Mouse (Mus musculus): ENCODE measurements around the gene Apom. TPM values are rescaled to one million over a fixed set of nuclear protein-coding genes. Genes with fewer than 3 reads are reported as not detected.

Apom gene
- total RNA-seq (2022): under 1 TPM in 1 of 4 experiments, not detected in 3; 0.26 TPM

DNA sequence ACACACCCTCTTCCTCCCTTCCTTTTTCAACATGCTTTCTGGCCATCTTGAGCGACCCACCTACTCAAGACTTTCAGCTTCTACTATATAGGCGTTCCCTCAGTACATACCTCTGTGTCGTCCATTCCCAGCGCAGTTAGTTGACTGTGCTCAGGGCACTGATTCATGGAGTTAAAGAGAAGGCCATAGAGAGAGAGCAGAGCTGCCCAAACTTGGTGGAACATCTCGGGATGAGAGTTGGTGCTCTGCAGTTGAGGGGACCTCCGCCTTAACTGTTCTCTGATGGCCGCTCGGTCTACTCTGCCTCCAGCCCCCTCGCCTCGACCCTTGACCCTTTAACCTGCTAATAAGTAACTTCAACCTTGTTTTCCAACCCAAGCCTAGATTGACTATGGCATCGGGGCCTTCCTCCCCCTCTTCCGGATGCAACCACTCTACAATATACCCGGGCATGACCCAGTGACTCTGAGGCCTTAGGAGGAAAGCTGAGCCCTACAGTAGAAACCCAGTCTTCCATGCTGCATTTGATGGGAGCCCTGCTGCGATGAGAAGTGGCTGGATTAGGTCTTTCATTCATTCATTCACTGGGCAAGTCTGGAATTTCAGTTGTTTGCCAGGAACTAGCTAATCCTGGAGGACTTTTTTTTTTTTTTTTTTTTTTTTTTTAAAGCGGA, at the start of gene Apom:
TSS of gene Apom (minus strand) at position 551 of the 674 bp plus-strand sequence.
- no peak for DNase-seq (ENCODE audit: low spot score)

DNA sequence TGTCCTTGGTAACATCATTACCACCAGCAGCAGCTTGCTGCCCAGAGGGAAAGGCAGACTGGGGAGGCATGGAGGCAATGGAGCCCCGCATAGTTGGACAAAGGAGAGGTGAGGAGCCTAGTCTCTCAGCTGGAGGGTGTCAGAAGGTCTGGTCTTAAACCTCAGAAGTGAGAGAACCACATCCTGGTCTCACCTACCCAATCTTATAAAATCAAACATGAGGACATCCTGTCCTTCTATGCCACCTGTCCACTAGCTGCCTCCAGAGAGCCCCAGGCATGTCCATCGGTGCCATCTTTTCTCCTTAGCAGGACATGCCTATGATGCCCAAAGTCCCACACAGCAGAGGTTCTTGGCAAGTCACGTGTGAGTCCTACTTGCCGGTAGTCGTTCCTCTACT, 48.2 kb upstream of the Apom start:
- no peak for DNase-seq (ENCODE audit: low spot score)

DNA sequence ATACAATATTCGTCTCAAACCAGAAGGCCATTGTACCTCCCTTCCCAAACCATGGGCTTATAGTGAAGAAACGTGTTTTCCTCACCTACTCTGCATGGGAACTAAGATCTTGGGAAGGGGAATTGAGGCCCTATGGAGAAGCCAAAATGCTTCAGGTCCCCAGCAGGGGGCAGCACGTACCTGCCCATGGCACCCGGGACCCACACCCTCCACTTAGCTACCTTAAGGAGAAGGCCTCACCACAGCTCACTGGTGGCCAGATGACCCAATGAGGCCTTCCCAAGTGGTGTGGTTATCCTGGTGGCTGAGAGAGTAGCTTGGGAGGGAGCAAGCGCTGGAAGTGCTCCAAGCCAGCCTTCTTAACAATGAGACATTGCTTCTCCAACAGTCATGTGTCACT, 46.7 kb upstream of the Apom start:
- peak; percentile 73 for DNase-seq (ENCODE audit: low spot score)

DNA sequence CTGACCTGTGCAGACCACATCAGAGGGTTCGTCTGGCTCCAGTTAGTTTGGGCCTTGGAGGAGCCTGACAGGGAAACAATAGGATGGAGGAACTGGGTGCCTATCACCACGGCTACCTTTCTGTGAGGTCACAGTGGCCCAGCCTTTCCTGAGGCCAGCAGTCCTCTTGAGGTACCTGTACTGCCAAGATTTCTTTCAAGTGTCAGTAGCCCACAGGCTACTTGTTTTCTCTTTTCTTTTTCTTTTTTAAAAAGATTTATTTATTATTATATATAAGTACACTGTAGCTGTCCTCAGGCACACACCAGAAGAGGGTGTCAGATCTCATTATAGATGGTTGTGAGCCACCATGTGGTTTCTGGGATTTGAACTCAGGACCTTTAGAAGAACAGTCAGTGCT, 44.1 kb upstream of the Apom start, which contains the start of gene Aif1:
TSS of gene Aif1 (minus strand) at position 101 of the 400 bp plus-strand sequence.
- no peak for DNase-seq (ENCODE audit: low spot score)

DNA sequence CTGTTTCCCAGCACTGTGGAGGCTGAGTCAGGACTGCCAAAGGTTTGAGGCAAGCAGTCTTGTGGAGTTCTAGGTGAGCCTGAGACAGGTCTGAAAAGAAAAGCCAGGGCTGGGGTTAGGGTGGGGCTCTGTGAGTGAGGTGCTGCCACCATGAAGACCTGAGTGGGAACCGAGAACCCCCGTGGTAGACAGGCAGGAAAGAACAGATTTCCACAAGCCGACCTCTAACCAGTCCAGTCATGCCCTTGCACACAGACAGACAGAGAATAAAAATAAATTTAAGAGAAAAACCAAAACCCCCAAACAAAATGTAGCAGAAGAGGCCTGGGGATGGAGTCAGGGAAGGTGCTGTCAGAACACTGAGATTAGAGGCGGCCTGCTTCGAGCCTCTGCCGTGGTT, 43.5 kb upstream of the Apom start:
- DNase-seq (ENCODE audit: low spot score): no peak

DNA sequence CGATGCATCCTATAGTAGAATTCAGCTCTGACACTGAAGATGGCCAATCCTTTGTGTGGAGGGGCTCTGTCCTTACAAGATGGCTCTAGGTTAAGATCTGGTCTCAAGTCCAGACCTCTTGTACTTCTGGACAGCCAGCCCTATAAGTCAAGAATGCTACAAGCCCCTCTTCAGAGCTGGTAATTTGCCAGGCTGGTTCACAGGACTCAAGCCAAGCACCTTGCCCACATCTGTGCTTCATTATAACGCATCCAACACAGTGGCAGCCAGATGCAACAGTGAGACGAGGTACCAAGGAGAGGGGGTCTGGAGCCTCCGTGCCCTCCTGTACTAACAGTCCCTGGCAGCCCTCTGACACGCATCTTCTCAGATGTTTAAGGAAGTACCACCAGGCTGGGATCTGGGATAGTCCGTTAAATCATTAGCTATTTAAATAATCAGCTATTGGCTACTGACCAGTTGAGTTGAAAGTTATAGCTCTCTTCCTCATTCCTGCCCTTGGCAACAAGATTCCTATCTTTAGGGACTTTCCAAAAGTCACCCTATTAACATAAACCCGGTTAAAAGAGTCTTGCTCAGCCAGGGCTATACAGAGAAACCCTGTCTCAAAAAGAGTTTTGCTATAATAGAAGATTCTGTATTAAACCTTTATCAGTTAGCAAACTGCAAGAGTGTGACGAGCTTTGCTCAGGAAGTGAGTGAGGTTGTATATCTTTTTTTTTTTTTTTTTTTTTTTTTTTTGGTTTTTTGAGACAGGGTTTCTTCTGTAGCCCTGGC, 42.5 kb upstream of the Apom start:
- DNase-seq (ENCODE audit: low spot score): no peak

DNA sequence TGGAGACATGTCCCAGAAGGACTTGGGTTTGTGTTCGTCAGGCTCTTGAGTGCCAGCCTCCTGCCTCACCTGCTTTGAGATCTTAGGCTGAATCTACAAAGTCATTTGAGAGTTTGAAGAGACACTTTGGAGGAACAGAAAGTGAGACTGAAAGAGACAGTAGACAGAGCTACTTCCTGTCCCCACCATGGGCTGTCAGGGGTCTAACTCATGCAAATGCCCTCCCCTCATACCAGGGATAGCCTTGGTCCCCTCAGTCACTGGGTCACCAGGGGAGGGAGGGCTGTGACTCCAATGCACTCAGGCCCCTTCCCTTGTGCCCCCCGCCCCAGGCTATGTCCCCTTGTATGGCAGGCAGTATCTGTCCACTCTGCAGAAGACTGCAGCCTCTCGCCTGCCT, 41.5 kb upstream of the Apom start:
- DNase-seq (ENCODE audit: low spot score): no peak

DNA sequence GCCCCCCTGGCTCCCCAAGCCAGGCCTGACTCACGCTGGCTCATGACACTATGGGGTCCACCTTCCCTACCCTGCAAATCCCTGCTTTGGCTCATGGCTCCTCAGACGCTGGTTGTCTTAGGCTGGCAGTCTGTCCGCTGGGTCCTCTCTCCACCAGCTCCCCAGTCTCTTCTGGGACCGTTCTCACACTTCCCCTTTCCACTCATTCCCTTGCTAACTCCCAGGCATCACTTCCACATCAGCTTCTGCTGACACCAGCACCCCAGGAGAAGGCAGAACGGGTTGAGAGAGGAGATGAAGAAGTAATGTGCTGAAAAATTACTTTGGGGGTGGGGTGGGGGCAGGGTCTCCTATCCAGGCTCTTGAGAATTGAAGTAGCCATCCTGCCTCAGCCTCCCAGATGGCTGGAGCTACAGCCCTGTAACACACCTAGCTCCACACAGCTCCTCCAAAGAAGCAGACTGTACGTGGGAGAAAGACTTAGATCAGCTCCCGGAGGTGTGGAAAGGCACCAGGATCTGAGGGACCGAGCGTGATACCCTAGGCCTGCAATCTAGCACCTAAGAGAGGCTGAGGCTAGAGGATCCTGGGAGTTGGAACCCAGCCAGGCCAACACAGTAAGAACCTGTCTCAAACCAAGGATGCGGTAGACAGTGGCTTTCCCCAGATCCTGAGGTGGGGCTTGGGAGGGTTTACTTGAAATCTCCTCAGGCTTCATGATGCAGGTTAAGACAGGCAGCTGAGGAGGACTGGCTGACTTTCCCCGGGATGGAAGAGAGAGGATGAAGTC, 40.8 kb upstream of the Apom start:
- DNase-seq (ENCODE audit: low spot score): no peak

DNA sequence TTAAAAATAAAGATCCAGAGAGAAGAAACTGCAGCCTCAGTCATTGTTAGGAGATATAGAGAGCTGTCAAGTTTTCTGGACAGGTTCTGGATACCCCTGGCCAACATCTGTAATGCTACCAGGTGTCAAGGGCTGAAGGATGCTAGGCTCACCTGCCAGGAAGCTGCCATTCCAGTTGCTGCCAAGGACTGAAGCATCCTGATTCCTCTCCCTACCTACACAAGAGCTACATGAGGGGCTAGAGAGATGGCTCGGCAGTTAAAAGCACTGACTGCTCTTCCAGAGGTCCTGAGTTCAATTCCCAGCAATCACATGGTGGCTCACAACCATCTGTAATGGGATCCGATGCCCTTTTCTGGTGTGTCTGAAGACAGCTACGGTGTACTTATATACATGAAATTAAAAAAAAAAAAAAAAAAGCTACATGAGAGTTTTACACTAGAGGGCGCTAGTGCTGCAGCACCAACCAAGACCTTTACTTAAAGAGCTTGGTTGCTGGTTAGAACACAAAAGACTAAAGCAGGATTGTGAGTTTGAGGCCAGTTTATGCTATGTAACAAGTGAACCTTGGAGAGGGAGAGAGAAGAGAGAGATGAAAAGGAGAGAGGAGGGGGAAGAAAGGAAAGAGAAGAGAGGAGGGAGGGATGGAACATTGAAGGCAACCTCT, 36.8 kb upstream of the Apom start:
- DNase-seq (ENCODE audit: low spot score): no peak

DNA sequence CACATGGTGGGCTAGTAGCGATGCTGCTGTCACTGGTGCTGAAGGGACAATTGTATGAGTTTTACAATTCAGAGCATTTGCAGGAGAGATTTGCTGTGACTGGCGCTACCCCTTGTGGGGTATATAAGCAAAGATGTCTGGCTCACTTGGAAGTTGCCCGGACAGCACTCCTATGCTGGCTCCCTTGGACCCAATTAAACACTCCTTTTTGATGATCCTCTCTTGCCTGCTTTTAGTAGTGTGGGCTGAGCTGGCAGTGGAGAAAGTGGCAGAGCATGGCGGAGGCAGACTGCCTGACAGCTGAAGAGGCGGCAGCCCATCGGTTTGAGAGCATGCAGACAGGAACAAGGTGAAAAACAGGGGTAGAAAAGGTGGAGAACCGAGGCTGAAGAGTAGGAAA, 35.9 kb upstream of the Apom start:
- no peak for DNase-seq (ENCODE audit: low spot score)

DNA sequence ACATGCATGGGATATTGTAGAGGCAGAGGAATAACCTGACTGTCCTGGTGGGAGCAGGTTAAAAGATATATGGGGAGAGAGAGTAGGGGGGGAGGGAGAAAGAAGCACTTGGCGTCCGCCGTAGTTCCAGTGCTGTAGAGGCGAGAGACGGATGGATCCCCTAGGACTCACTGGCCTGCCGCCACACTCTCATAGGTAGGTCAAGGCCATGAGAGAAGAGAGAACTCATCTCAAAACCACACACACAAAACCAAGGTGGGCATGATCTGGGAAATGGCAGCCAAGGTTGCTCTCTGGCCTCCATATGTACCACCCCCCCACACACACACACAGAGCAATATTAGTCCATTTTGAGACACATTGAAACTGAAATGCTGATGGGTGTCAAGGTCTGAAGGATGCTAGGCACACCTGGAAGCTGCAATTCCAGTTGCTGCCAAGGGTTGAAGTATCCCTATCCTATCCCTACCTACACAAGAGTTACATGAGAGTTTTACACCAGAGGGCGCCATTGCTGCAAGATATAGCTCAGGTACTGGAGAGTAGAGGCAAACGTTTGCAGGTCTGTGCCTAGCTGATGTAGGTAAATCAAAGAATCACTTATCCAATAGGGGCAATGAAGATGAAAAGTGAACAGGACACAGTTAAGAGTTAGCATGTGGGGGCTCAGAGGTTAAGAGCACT, 34.6 kb upstream of the Apom start:
- DNase-seq (ENCODE audit: low spot score): peak; percentile 60

DNA sequence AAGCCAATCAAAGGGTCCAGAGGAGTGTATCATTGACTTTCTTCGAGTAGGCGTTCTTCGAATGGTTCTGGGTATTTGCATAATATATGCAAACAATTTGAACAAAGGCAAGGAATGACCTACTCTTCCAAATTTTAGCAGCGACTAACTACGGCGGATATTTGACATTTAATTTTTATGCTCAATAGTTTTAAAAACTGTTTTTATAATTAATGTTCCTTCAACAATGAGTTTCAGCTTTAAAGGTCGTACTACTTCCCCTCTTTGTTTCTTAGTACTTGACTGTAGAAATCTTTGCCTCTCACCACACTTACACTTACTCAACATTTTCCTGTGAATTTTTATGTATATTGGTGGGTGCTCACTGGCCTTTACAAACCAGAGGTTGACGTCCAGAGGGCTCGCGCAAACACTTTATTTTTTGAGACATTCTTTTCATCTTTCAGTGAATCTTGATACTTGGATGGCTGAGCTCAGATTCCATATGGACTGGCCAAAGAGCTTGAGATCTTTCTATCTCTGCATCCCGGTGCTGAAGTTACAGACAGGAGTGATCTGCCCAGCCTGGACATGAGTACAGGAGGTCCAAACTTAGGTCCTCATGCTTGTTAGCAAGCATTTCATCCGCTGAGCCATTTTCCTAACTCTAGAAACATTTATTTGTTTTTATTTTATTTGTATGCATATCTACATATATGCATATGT, 33.8 kb upstream of the Apom start:
- no peak for DNase-seq (ENCODE audit: low spot score)

DNA sequence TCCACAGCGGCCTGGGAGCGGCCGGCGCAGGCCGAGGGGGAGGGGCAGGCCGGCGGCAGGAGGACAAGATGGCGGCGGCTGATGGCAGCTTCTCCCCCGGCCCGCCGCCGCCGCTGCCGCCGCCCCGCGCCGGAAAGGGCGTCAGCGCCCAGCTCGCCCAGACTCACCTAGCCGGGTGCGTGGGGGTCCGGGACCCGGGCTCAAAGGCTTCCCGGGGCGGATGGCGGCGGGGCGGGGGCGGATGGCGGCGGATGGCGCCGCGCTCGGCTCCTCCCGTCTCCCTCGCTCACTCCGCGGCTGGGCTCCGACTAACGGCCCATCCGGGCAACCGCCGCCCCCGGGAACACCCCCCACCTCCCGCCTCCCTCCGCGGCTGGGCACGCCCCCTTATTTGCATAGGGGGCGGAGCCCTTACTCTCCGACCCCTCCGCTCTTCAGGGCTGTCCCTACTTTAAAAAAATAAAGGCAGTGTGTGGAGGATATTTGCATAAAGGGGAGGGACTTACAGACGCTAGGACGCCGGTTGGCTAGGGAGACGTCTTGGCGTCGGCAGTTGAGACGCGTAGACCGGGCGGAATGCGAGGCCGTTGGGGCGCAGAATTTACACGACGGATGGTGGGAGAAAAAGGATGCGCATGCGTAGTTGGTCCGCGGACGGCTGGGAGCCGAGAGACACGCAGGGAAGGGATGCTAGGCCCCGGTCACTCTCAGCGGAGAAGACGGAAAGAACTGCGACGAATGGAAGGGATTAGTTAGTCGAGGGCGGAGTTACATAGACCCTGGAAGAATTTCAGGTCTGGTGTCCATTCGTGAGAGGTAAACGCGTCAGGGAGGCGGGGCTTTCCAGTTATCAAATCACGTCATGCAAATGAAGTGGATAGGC, 33.0 kb upstream of the Apom start, which contains the start of gene Prrc2a:
TSS of gene Prrc2a (minus strand) at position 330 of the 883 bp plus-strand sequence.
- DNase-seq (ENCODE audit: low spot score): peak; percentile 98

DNA sequence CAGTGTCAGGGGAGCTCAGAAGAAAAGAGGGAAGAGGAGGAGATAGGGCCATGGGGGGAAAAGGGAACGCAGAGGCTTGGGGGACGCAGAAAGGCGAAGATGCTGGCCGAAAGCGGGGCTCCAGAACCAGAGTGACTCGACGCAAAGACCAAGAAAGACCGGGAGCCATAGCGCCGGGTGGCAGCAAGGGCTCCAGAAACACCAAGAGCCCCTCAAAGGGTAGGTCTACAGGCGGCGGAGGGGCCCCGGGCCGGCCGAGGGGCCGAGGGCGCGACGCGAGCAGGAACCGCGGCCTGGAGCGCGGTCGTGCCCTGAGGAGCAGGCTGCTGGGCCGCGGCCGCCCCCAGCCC, 32.3 kb upstream of the Apom start:
- DNase-seq (ENCODE audit: low spot score): no peak

DNA sequence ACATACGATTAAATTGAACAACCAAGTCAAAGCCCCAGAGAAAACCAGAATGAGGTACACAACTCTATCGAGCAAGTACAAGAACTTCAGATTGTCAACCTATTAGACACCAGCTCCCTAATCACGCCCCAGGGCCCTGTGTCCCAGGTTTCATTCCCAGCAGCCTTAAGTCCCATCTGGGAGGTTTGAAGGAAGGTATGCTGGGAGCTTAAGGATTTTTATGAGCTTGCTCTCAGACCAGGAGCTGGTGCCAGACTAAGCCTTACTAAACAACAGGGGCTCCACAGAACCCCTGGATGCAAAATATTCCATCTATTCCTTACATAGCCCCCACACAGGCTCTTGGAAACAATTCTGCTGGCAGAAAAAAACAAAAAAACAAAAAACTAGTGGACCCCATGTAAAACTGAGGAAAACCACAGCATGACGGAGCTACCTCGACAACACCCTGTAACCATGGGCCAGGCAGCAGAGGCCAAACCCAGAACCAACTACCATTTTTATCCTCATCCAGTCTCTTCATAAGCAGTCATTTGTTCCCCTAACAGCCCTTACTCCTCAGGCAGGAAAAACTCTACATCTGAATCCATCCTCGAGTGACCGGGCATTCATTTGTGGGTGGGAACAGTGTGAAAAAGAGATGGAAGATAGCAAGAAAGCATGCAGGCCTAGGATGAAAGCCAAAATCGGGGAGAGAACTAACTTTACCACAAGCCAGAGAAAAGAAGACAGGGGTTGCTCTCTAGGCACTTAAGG, 31.7 kb upstream of the Apom start:
- DNase-seq (ENCODE audit: low spot score): no peak

DNA sequence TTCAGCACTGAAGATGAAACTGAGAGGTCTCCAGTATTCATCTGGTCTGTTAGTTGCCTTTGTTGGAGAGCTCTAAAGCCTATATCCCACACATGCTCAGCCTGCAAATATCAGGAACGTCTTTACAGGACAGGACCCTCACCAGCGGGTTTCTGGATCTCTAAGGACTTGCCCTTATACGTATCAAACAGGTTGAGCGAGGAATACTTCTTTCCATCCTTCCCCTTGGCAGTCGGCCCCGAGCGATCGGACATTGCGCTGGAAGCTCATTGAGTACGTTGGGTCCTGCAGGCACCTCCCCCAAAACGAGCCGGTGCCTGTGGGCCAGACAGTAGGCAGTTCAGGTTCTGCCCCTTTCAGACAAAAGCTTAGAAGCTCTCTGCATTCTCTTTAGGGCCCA, 30.9 kb upstream of the Apom start:
- no peak for DNase-seq (ENCODE audit: low spot score)

DNA sequence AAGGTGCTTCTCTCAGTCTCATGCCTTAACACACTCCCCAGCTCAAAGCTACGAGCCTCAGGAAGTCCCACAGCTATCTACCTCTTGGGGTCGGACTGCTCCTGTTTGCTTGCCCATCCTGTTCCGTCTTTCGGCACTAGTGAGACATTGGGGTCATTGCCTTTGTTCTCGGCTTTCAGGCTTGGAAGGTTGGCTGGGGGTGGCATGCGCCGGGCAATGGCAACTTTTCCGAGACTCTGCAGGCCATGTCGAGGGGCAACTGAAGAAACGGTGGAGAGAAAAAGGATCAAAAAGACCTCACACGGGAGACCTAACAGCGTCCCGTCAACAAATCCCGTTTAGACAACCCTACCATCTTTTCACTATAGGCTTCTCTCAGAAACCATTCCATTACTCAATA, 30.3 kb upstream of the Apom start:
- no peak for DNase-seq (ENCODE audit: low spot score)

DNA sequence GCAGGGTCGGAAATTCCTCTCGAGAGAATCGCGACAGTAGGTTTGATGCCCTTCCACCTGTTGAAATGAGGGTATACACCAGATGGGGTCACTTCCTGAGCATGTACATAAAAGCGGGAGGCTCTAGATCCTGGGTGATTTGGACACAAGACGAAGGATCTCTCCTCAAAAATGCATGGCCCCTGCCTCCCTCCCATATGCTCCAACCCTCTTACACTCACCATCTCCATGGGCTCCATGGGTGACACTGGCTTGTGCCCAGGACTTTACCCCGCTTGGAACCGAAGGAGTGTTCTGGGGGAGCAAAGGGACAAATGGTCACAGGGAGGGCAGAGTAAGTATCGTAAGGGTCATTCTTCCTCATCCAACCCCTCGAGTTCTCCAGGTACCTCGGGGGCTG, 29.6 kb upstream of the Apom start:
- DNase-seq (ENCODE audit: low spot score): no peak

DNA sequence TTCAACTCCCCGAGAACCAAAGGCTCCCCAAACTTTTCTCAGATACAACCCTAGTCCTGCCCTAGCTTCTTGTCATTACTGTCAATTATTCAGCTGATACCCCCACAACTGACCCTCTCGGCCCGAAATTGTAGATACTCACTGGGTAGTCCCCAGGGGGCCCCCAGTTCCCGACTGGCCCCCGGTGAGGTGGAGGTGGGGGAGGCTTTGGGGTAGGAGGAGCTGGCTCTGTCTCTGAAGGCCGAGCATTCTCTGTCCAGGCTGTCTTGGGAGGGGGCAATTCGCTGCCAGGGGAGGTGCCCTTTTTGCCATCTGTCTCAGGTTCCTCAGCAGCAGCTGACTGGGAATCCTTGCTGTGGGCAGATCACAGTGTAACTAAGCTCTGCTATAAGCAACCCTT, 27.8 kb upstream of the Apom start:
- DNase-seq (ENCODE audit: low spot score): no peak
